Mouse (Mus musculus) kidney, postnatal 0 days (tissue): ENCODE measurements around the gene Irf2bp2. TPM values are rescaled to one million over a fixed set of nuclear protein-coding genes. Genes with fewer than 3 reads are reported as not detected.

ENCODE experiments used
- ATAC-seq: fragments of 200-750 bp; cut with Nextera tagmentation; replicated peaks from 2 replicates; pipeline ENCODE4 v1.8.0; 2017; ENCODE audit warnings: low read depth, moderate number of reproducible peaks, moderate TSS enrichment, moderate library complexity; ENCODE audit not compliant: low FRiP score
- DNase-seq: peaks from one replicate; pipeline ENCODE4 v3.0.0-alpha.2; 2016; ENCODE audit warnings: low spot score
- H3K27ac ChIP-seq: fragments of 300-500 bp; sonication (generic); 2 replicates; pipeline ENCODE4 v1.5.1; 2014; ENCODE audit warnings: mild to moderate bottlenecking
- H3K27me3 ChIP-seq: fragments of 300-500 bp; sonication (generic); 2 replicates; pipeline ENCODE4 v1.6.1; 2014; ENCODE audit warnings: low read length, mixed read lengths; ENCODE audit not compliant: insufficient read depth
- H3K36me3 ChIP-seq: fragments of 300-500 bp; sonication (generic); 2 replicates; pipeline ENCODE4 v1.6.1; 2014; ENCODE audit warnings: low read length, mixed read lengths; ENCODE audit not compliant: insufficient read depth
- H3K4me1 ChIP-seq: fragments of 300-500 bp; sonication (generic); replicated peaks from 2 replicates; pipeline ENCODE4 v1.6.1; 2014; ENCODE audit warnings: antibody characterized with exemption, low read length, mixed read lengths; ENCODE audit not compliant: insufficient read depth
- H3K4me2 ChIP-seq: fragments of 300-500 bp; sonication (generic); 2 replicates; pipeline ENCODE4 v1.6.1; 2014; ENCODE audit warnings: mild to moderate bottlenecking, low read length, moderate library complexity, mixed read lengths
- H3K4me3 ChIP-seq: fragments of 300-500 bp; sonication (generic); replicated peaks from 2 replicates; pipeline ENCODE4 v1.5.1; 2014; ENCODE audit warnings: low read depth, low read length
- H3K9ac ChIP-seq: fragments of 300-500 bp; sonication (generic); 2 replicates; pipeline ENCODE4 v1.6.1; 2014; ENCODE audit warnings: low read depth, low read length
- H3K9me3 ChIP-seq: fragments of 300-500 bp; sonication (generic); replicated peaks from 2 replicates; pipeline ENCODE4 v1.6.1; 2016; ENCODE audit warnings: low read length, inconsistent platforms, mixed read lengths
- CTCF ChIP-seq: IDR thresholded peaks from 2 replicates; pipeline ENCODE4 v1.5.1; 2016; ENCODE audit warnings: antibody characterized with exemption, low read depth, mild to moderate bottlenecking, moderate library complexity
- WGBS: fragments of 180-500 bp; shearing (Covaris S2); extraction: QIAGEN DNeasy Blood & Tissue Kit; methylation state at CpG from one replicate; pipeline ENCODE4 v1.1.7; 2014; 5-methylcytosine and 5-hydroxymethylcytosine counted together
- polyA plus RNA-seq: library from polyadenylated mRNA; unstranded; fragments of >200 nt; fragmentation: Nextera tagmentation; extraction: Ambion mirVana; gene quantifications from 2 replicates; pipeline ENCODE4 v1.2.1, GENCODE M21; 2015

Irf2bp2 gene
- polyA plus RNA-seq, 1 experiment from 2014 or later: 15.6 TPM

DNA sequence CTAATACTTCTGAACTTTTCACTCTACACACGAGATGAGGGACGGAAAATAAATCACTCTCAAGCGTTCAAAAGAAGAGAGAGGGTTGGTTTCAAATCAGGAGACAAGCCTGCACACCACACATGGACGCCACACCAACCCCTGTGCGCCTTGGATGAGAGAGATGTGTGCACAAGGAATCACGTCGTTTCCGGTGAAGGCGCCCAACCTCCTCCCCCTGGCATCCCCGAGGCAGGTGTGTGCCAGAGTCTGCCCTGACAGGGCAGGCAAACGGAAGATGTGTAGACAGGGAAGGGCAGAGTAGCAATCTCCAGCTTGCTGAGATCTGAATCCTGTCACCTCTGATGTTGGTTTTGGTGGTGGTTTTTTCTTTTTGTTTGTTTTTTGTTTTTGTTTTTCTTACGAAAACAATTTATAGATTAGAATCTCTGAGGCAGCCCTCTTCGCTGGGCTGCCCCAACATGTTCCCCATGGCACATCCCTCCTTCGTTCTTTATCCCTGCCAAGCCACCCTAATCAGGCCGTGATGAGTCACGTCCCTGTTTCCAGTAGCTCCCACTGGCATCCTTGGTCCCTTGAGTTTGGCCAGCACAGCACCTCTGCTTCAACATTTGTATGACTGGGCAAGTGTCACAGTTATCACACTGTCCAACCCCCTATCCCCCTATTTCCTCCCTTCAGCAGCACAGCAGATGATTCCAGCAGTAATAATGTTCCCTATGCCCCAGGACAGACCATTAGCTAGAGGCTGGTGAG, 18.7 kb downstream of the Irf2bp2 start:
- Histone ChIP-seq H3K4me3 (no peak overlapping the region), H3K9me3 (no peaks in the 10 kb centered on the region), H3K27me3 (no peaks in the 10 kb centered on the region), H3K4me1 (no peaks in the 10 kb centered on the region), H3K27ac (no peak overlapping the region), H3K9ac (no peak overlapping the region), H3K36me3 (no peaks in the 10 kb centered on the region), H3K4me2 (no peak overlapping the region)
- WGBS: 77% methylated on average over 16 of the region's 16 CpGs
- DNase-seq (no peak), ATAC-seq (no peak)
- TF ChIP-seq CTCF: no peak

DNA sequence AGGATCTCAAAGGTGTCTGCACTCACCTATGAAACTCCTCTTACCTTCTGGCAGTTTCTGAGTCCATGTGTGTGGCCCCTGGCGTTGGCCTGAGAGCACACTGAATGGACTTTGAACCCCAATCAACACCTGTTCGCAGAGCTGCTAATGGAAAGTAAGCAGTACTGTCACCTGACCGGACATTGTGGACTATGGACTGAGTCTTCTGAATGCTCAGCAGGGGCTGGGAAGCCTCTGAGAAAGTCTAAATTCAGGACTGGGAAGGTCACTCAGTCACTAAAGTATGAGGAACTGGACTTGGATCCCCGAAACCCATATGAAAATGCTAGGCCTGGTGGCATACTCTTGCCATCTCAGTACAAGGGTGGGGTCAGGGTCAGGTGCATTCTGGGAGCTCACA, 19.9 kb downstream of the Irf2bp2 start:
- no peak overlapping the region for H3K9ac ChIP-seq
- no peaks in the 10 kb centered on the region for H3K36me3 ChIP-seq
- no peaks in the 10 kb centered on the region for H3K9me3 ChIP-seq
- no peak for TF ChIP-seq CTCF
- no peaks in the 10 kb centered on the region for H3K4me1 ChIP-seq
- ATAC-seq: peak; percentile 87
- no peak for DNase-seq
- H3K27ac ChIP-seq: no peak overlapping the region
- H3K4me2 ChIP-seq: no peak overlapping the region
- 88% methylated on average over 4 of the region's 4 CpGs for WGBS
- H3K27me3 ChIP-seq: no peaks in the 10 kb centered on the region
- H3K4me3 ChIP-seq: no peak overlapping the region

DNA sequence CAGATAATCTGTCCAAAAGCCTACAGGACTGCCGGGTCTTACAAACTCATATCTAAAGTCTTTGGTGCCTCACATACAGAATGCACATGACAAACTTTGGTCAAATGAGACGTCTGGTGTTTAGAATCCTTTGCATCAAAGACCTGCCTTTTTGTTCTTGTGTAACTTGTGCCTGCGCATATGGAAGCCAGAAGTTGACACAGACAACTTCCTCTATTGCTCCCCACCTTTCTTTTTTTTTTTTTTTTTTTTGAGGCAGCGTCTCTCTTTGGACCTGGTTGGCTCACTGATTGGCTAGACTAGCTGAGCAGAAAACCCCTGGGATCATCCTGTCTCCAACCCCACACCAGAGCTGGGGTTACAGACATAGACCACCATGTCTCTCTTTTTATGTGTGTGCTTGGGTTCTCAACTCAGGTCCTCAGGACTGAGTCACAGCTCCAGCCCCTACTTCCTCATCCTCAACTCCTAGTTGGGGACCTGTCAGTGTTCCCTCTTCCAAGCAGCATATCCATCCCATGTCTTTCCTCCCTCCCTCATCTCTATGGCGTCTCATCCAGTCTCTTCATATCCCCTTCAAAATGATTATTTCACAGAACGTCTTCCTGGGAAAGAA, 20.6 kb downstream of the Irf2bp2 start:
- no peak for TF ChIP-seq CTCF
- DNase-seq: no peak
- no peaks in the 10 kb centered on the region for H3K36me3 ChIP-seq

DNA sequence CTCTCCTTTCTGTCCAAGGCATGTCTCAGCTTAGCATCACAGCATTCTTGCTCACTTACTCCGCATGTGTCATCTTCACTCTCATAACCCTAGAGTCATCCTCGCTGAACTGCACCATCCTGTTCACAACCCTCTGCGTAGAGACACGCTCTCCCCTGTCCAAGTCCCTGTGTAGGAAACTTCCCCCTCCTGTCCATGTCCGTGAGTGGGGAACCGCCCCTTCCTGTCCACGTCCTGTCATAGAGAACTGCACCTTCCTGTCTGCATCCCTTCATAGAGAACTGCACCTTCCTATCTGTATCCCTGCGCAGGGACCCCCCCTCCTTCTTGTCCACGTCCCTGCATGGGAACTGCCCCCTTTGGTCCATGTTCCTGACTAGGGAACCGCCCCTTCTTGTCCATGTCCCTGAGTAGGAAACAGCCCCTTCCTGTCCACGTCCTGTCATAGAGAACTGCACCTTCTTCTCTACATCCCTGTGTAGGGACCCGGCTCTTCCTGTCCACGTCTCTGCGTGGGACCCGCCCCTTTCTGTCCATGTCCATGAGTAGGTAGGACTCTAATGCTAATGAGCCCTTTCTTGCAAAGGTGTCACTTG, 22.6 kb downstream of the Irf2bp2 start:
- no peak overlapping the region for H3K9ac ChIP-seq
- peaks cover 15% of the 10 kb centered on the region for H3K4me1 ChIP-seq
- H3K27ac ChIP-seq: no peak overlapping the region
- no peak overlapping the region for H3K4me2 ChIP-seq
- no peak for DNase-seq
- no peak for TF ChIP-seq CTCF
- H3K4me3 ChIP-seq: no peak overlapping the region
- ATAC-seq: no peak
- H3K9me3 ChIP-seq: no peaks in the 10 kb centered on the region
- 75% methylated on average over 15 of the region's 15 CpGs for WGBS
- no peaks in the 10 kb centered on the region for H3K27me3 ChIP-seq
- H3K36me3 ChIP-seq: no peaks in the 10 kb centered on the region

More for the DNA sequence above, 20.6 kb downstream of the Irf2bp2 start:
- WGBS: 86% methylated on average over 6 of the region's 6 CpGs
- Histone ChIP-seq H3K4me1 (no peaks in the 10 kb centered on the region), H3K27me3 (no peaks in the 10 kb centered on the region), H3K27ac (no peak overlapping the region), H3K9ac (no peak overlapping the region), H3K4me3 (no peak overlapping the region), H3K4me2 (no peak overlapping the region), H3K9me3 (no peaks in the 10 kb centered on the region)
- ATAC-seq: no peak

DNA sequence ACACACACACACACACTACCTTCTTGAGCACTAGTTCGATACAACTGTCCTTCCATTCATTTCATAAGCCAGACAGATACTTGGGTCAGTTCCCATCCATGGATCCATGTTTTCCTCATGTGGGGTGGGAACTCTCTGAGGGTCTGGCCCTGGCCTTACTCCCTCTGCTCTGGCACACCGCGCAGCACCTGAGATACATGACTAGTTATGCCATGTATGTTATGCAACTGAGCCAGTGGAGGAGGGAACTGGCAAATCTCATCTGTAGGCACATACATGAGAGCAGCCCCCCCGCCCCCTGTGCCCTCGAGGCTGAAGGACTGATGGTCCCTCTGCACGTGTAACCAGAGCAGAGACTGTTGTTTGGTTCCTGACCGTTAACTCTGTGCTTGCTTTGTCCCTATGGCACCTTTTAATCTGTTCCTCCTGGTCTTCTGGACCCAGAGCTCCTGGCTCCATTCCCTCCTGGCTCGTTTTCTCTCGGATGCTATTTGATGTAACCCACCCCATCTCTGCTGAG, 23.2 kb downstream of the Irf2bp2 start:
- WGBS: 53% methylated on average over 9 of the region's 9 CpGs

DNA sequence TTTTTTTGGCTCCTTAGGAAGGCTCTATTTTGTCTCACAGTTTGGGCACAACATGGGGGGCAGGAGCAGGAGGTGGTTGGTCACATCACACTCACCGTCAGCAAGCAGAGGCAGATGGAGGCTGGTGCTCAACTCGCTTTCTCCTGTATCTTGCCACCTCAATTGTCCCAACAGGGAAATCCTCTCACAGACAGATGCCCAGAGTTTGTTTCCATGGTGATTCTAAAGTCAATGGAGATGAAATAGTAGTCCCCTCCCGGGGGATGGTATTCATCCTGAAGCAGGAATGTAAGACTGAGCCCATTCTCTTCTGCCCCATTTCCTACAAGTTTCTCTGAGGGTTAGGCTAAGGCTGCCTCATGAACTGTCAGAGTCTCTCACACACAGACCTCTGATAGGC, 23.7 kb downstream of the Irf2bp2 start:
- TF ChIP-seq CTCF: no peak
- H3K27me3 ChIP-seq: no peaks in the 10 kb centered on the region
- no peaks in the 10 kb centered on the region for H3K36me3 ChIP-seq
- peaks cover 20% of the 10 kb centered on the region for H3K4me1 ChIP-seq
- DNase-seq (no peak), ATAC-seq (no peak)
- H3K4me2 ChIP-seq: no peak overlapping the region
- 77% methylated on average over 3 of the region's 3 CpGs for WGBS
- no peak overlapping the region for H3K9ac ChIP-seq
- H3K9me3 ChIP-seq: no peaks in the 10 kb centered on the region
- no peak overlapping the region for H3K4me3 ChIP-seq
- H3K27ac ChIP-seq: no peak overlapping the region

More for the DNA sequence above, 23.2 kb downstream of the Irf2bp2 start:
- Histone ChIP-seq H3K4me1 (peaks cover 20% of the 10 kb centered on the region), H3K4me3 (no peak overlapping the region), H3K27me3 (no peaks in the 10 kb centered on the region), H3K4me2 (no peak overlapping the region), H3K36me3 (no peaks in the 10 kb centered on the region), H3K27ac (no peak overlapping the region), H3K9ac (no peak overlapping the region), H3K9me3 (no peaks in the 10 kb centered on the region)
- ATAC-seq (no peak), DNase-seq (no peak)
- no peak for TF ChIP-seq CTCF
